Mouse (Mus musculus): Measurements from ENCODE around the gene Trp53i13.
A peak's percentile ranks its signal among the peaks of the same experiment; 100 is the strongest.

Trp53i13 gene

GRCm38 (mm10) chr11:77507426-77507825 is 8.4 kb downstream of the Trp53i13 start:
- DNase-seq: no peak

GRCm38 (mm10) chr11:77506941-77507340 is 8.8 kb downstream of the Trp53i13 start:
- DNase-seq: no peak

- no peak for DNase-seq
Observed at GRCm38 (mm10) chr11:77506273-77506672, 9.5 kb downstream of the Trp53i13 start.

- no peak for DNase-seq
Observed at GRCm38 (mm10) chr11:77505291-77505980, 10.3 kb downstream of the Trp53i13 start.

GRCm38 (mm10) chr11:77504377-77504776 is 11.4 kb downstream of the Trp53i13 start:
- no peak for DNase-seq

GRCm38 (mm10) chr11:77503511-77503910 is 12.3 kb downstream of the Trp53i13 start:
- no peak for DNase-seq

GRCm38 (mm10) chr11:77502481-77502880 is 13.3 kb downstream of the Trp53i13 start:
- no peak for DNase-seq

- DNase-seq: no peak
Observed at GRCm38 (mm10) chr11:77501971-77502370, 13.8 kb downstream of the Trp53i13 start.

- peak; percentile 82 for DNase-seq
Observed at GRCm38 (mm10) chr11:77501392-77501791, 14.4 kb downstream of the Trp53i13 start.

GRCm38 (mm10) chr11:77500361-77501325 is 15.1 kb downstream of the Trp53i13 start:
- DNase-seq: peak; percentile 5

GRCm38 (mm10) chr11:77499354-77499753 is 16.4 kb downstream of the Trp53i13 start:
- peak; percentile 7 for DNase-seq

- DNase-seq: peak; percentile 10
Observed at GRCm38 (mm10) chr11:77498261-77499139, 17.3 kb downstream of the Trp53i13 start.

GRCm38 (mm10) chr11:77497851-77498250 is 17.9 kb downstream of the Trp53i13 start:
- no peak for DNase-seq

- no peak for DNase-seq
Observed at GRCm38 (mm10) chr11:77497341-77497756, 18.4 kb downstream of the Trp53i13 start.

GRCm38 (mm10) chr11:77495507-77495906 is 20.3 kb downstream of the Trp53i13 start:
- DNase-seq: no peak

- DNase-seq: no peak
Observed at GRCm38 (mm10) chr11:77494782-77495181, 21.0 kb downstream of the Trp53i13 start.

GRCm38 (mm10) chr11:77494344-77494676 is 21.5 kb downstream of the Trp53i13 start:
- DNase-seq: no peak

- peak; percentile 64 for DNase-seq
Observed at GRCm38 (mm10) chr11:77493512-77494343, 22.1 kb downstream of the Trp53i13 start, which contains the start of gene Git1. Git1 (plus strand) TSS chr11:77493562.

- peak; percentile 91 for DNase-seq
Observed at GRCm38 (mm10) chr11:77492911-77493332, 22.9 kb downstream of the Trp53i13 start.

GRCm38 (mm10) chr11:77492311-77492871 is 23.4 kb downstream of the Trp53i13 start:
- peak; percentile 76 for DNase-seq

- peak; percentile 61 for DNase-seq
Observed at GRCm38 (mm10) chr11:77491502-77492291, 24.1 kb downstream of the Trp53i13 start.
